Mouse (Mus musculus) cerebellum, adult 2 months (tissue): ENCODE measurements at regions not wholly inside any gene's neighbourhood (a gene's known extent, or its start where the extent isn't known, plus 50 kb on each side); places are given as distances from the start of the nearest gene placed in this dataset.

Experiments used
- CTCF ChIP-seq: fragments of 200-500 bp; IDR thresholded peaks from 2 replicates; pipeline ENCODE4 v1.5.1; 2011; ENCODE audit warnings: low read depth, mild to moderate bottlenecking, control low read depth, low read length, moderate library complexity, borderline replicate concordance; ENCODE audit not compliant: insufficient read depth
- POLR2A ChIP-seq: fragments of 200-500 bp; IDR thresholded peaks from 2 replicates; pipeline ENCODE4 v1.6.1; 2011; ENCODE audit warnings: low read length, control low read depth, borderline replicate concordance; ENCODE audit not compliant: insufficient read depth

DNA sequence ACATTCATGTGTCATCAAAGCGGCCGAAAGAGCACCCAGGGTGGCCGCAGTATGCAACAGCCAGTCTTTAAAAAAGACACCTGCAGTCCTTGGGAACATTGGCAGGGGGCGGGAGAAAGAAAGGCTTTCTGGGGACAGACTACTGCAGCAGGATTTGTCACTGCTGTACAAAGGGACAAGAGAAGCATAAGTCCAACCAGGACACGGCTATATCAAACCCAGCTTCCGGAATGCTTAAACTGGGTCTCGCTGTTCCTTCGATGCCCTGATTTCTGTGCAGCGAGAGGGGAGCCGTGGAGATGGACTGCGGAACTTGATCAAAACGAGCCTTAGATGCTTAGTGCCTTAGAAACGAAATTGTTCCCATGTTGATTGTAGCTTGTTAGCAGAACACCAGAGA, 97.7 kb upstream of the Ptprm start:
- TF ChIP-seq POLR2A (no peak), CTCF (no peak)
